Mouse (Mus musculus): ENCODE data around the gene Golt1b.

DNA sequence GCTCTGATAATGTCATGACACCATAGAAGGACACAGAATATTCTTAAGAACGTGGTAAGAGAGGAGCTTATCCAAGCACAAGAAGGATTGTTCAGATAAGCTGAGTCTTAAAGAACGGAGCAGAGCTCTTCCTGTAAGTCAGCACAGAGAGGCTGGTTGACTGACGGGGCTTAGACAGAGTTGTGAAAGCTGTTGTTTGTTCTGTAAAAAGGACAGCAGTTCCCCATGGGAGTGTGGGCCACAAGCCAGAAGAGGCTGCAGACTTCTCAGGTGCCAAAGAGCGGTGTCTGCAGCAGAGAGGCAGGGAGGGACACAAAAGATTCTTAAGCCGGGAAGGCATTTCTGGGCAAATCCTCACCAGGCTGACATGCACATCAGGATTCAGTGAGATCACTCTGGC is 7.6 kb downstream of the Golt1b start:
- TF ChIP-seq POLR2A (IDR thresholded peaks at IDR 0.05; ENCODE audit: low read depth, low read length): no peak
- TF ChIP-seq CTCF (IDR thresholded peaks at IDR 0.05; ENCODE audit: extremely low read depth, insufficient read length, insufficient replicate concordance, low read depth, low read length): no peak

Measured in small intestine, adult 2 months (tissue).